Mouse (Mus musculus) embryo, embryonic 9.5 days (tissue): ENCODE data around the gene Mtch1.
"Not testable (repeated sequence)": the region's sequence is repeated elsewhere in the genome, so short reads cannot be mapped to it uniquely, and the experiment has no call there.

Experiments
- DNase-seq: peaks from one replicate; pipeline ENCODE4 v3.0.0-alpha.2; 2017; ENCODE audit errors: extremely low spot score

Mtch1 gene

GRCm38 (mm10) chr17:29332186-29332685 is 15.5 kb downstream of the Mtch1 start:
- DNase-seq = no peak

DNA sequence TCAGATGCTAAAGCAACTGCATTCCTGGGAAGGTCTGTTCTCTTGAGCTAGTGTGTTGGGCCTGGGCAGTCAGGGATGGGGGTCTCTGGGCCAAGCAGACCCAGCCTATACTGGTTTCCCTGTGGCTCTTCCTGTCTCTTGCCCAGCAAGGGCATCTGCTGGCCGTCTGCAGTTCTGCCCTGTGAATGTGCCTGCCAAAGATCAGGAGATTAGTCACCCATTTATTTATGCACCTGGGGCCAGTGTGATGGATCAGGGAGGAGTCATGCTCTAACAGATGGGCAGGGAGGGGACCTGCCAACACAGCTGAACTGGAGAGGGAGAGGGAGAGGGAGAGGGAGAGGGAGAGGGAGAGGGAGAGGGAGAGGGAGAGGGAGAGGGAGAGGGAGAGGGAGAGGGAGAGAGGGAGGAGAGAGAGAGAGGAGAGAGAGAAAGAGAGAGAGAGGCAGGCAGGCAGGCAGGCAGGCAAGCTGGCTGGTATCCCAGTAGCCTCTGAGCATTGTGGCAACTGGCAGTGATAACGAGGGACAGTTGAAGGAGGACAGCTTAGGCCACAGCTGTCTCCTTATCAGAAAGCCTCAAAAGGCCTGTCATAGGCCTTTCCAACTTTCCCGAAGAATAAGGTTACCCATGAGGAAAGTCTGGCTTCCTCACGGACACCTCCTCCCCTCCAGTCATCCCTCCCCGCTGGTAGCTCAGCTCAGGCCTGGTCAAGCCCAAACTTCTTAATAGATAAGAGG is 16.9 kb downstream of the Mtch1 start:
- no peak for DNase-seq

DNA sequence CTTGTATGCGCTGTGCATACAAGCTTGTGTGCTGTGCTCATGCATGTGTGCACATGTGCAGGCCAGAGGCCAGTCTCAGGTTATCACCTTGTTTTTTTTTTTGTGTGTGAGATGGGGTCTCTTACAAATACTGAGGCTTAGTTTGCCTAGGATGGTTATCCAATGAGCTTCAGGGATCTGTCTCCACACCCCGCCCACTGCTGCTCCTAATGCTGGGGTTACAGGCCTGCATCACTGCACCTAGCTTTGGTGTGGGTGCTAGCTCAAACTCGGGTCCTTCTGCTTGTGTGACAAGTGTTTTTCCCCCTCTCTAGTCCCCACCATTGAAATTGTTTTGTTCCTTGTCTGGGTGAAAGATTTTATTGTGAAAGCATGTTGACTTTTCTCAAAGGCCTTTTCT is 17.5 kb downstream of the Mtch1 start:
- DNase-seq = no peak

- no peak for DNase-seq
These were observed 20.0 kb downstream of the Mtch1 start for GRCm38 (mm10) chr17:29327691-29328090.

DNA sequence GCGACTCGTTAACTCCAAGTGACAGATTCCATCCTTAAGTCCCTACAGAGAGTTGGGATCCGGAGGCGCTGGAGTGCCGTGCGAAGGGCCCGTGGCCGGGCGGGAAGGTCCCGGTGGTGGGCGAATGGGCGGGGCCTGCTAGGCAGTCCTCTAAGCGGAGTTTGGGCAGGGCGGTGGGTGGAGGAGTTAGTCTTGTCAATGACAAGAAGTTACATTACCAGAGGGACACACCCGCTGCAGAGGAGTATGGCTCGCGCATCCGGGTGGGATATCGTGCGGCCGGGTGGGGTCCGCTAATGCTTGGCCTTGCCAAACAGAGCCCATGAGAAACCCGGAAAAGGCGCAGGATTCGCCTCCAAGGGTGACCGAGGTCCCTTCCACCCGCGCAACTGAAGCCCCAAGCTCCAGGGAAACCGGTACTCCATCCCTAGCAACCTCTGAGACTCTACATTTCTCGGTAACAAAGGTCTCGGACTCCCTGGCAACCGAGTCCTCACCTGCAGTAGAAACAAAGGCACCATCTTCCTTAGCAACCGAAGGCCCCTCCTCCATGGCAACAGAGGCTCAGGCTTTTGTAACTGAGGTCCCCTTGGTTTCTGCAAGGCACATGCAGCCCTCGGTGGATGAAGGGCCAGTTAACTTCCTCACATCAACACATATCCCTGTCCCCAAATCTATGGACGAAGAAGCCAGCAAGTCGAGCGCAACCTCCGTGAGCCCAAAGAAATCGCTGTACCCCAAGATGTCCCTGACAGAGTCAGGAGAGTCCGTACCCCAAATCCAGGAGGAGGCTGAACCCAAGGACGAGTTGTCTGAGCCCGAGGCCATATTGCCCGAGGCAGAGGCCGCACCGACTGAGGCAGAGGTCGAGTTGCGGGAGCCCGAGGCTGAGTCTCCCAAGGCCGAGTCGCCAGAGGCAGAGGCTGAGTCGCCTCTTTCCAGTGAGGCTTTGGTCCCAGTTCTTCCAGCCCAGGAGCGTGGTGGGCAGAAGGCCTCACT is 20.9 kb downstream of the Mtch1 start:
- peak; percentile 60 for DNase-seq

DNA sequence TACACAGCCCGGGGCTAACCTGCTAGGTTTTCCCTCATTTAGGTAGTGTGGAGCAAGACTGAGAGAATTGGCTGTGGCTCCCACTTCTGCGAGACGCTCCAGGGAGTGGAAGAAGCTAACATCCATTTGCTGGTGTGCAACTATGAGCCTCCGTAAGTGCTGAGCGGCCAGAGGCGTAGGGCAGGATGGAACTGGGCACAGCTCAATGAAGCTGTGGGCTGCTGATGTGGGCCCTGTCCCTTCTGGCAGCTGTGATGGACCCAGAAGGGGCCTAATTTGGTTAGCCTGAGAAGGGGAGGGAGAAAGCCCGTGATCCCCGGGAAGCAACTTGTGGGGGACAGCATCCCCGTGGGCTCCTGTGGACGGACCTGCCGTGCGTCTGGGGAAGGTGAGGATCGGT is 21.9 kb downstream of the Mtch1 start:
- peak; percentile 12 for DNase-seq

- DNase-seq = no peak
These were observed 24.1 kb downstream of the Mtch1 start for GRCm38 (mm10) chr17:29323625-29324024.

DNA sequence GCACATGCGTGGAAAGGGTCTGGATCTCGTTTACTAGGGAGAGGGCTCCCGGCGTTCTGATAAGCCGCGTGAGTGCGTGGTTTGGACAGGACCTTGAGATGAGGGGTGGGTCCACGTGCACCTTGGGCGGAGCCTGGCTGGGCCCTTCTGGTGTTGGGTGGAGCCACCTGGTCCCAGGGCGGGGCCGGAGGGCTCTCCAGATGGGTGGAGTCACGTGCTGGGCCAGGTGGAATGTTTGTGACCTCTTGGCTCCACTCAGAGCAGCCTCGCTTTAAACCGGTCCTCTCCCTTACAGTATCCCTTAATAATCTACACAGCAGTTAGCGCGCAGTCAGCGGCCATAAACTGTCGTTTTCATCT is 25.2 kb downstream of the Mtch1 start:
- no peak for DNase-seq

DNA sequence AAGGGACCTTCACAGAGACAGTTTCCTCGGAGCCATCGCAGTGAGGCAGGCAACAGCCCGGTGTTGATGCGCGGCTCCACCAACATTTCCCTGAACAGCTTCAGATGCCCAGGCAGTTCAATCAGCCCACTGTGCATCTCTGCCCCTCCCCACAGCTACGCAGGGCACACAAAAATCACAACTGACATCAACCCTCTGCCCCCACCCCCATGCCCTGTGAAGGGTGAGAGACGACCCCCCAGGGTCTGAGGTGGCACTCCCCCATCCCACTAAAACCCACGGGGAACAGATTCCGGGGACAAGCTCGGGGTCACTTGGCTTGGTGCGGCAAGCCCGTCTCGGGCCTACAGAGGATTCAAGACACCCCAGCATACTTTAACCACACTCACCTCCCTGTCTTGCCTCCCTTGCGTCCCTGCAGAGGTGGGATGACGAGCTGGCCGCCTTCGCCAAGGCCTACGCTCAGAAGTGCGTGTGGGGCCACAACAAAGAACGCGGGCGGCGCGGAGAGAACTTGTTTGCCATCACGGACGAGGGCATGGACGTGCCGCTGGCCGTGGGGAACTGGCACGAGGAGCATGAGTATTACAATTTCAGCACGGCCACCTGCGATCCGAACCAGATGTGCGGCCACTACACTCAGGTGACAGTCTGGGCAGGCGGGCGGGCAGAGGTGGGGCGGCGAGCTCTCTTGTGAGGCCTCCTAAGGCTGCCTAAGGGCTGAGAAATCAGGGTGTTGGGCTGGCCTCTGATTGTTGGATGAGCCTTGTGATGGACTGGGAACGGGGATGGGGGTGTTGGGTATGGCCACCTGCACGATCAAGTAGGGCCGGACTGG is 25.8 kb downstream of the Mtch1 start:
- peak; percentile 55 for DNase-seq

DNA sequence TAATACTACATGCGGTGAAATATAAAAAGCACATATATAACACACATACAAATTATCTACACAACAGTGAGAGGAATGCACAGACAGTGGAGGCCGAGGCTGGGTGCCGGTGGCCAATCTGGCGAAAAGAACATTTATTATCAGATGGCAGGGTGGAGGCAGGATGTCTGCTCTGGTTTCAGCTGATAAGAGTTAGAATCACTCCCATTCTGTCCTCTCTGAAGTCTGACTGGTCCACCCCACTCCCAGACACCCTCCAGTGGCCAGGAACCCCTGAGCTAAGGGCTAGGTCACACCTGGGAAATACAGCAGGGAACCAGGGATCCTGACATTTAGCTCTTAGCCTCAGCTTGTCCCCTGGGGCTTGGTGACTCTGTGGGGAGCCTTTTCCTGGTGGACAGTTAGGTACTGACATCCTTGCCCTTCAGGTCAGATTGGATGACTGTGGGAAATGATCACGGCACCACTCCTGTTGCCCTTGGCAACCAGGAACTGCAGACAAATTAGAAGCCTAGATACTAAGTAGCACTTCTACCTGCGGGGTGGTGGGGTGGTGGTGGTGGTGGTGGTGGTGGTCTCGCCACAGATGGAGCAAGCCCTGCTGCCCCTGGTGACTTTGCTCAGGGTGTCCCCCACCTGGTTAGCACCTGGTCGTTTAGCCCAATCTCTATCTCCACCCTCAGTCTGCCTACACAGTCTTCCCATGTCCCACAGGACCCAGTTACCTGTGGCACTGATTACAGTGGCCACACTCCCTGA is 27.7 kb downstream of the Mtch1 start:
- no peak for DNase-seq

DNA sequence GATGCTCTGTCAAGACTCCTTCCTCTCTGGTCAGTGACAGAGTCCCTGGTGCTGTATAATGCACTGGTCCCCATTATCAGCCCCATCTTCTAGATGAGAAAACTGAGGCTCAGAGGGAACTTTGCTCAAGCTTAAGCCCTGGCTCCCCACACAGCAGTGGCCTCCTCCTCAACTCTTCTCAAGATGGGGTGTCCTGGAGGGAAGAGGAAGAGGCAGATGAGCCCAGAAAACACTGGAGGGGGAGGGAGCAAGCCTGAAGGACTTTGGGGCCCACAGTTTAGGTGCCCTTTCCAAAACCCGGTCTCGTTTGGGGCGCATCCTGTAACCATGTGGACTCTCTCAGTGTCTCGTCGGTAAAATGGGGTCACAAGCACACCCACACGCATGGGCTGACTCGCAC is 28.3 kb downstream of the Mtch1 start:
- DNase-seq = no peak

DNA sequence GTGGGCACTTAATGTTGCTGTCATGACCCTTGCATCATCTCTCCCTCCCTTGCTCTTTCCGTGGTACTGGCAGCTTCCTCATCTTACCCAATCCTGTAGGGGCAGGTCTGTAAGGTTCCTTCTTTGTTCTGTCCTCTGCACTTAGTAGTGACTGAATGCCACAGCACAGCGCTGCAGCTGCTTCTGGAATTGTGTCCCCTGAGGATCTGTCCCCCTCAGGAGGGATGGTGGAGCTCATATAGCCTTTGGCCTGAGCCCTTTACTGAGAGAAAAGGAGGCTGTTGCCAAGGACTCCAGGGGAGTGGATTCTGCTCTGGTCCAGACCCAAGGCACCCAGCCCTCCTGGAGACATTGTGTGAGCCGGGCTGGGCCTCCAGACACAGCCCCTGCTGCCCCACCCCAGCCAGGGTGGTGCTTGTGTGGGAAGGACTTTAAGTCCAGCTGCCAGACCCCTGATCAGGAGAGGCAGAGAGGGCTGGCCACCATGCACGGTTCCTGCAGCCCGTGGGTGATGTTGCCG is 28.9 kb downstream of the Mtch1 start:
- no peak for DNase-seq

GRCm38 (mm10) chr17:29317380-29317779 is 30.4 kb downstream of the Mtch1 start, which contains the start of gene Pi16:
TSS of gene Pi16 (plus strand) at chr17:29317680.
- not testable (repeated sequence) for DNase-seq

- no peak for DNase-seq
These were observed 30.8 kb downstream of the Mtch1 start for GRCm38 (mm10) chr17:29316891-29317290.

GRCm38 (mm10) chr17:29315672-29316465 is 31.9 kb downstream of the Mtch1 start:
- DNase-seq = peak; percentile 25

DNA sequence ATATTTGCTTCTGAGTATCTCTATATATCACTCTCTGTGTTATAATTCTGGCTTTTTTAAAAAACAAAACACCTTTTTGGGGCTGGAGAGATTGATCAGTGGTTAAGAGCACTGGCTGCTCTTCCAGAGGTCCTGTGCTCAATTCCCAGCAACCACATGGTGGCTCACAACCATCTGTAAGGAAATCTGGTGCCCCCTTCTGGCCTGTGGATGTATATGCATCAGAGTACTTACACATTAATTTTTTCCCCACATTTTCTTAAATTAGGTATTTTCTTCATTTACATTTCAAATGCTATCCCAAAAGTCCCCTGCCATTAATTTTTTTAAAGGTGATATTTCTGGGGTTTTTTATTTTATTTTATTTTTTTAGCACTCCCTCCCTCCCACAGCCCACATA is 34.4 kb downstream of the Mtch1 start:
- no peak for DNase-seq

DNA sequence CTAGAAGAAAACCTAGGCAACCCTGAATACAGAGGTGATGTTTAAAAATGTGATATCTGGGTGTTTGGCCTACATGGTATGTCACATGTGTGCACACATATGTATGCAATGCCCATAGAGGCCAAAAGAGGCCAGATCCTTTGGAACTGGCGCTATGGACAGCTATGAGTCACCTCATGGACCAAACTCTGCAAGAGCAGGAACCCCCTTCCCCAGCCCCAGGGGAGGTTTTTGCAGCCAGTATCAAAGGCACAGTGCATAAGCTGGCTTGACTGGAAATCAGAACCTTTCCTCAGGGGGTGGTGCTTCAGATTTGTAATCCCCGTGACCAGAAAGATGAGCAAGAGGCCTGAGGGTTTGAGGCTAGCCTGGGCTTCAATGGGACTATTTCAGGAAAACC is 35.7 kb downstream of the Mtch1 start:
- no peak for DNase-seq

DNA sequence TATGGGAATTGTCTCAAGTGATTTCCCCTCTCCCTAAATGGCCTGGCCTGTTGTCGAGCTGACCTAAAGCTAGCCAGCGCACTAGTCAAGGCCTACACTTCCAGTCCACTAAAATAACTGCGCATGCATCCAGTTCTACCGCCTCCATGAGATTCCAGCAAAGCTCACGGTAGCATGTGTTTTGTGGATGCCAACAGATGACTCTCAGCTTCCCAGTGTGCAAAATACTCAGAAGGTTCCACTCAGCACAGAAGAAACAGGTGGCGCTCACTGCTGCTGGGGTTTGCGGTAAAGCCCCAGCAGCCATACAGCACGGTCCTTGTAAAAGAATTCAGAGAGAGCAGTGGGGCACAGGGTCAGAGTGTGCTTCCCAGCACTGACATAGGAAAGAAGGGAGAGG is 36.1 kb downstream of the Mtch1 start:
- DNase-seq = no peak

GRCm38 (mm10) chr17:29310056-29310623 is 37.6 kb downstream of the Mtch1 start:
- DNase-seq = no peak

DNA sequence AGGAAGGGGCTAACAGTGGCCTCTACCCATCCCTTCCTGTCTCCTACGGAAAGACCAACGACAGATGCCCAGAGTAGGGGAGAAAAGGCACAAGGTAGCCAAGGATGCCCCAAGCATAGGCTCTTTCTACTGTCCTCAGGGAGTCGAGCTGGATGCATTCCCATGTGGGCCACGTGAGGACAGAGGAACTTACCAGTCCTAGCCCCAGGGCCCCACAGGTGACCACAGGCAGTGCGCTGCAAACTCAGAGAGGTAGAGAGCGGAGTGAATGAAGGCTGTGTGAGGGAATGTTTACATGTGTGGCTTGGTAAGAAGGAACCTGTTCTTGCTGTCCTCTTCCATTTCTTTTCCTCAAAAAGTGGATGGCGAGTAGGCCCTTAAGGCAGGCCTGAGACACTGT is 41.9 kb downstream of the Mtch1 start:
- DNase-seq = no peak
